In genomic region chr7:125783206-125783605, GRCm38 (mm10) we compare ENCODE assay signal across 11 mouse cellular contexts.
A peak's percentile ranks its signal among the peaks of the same experiment; 100 is the strongest.
DNase-seq lines count a peak whose midpoint lies in the region; ATAC-seq and TF ChIP-seq lines count a peak whose summit lies in the region.
"Had no signal": no experiment of that assay in that cellular context is flagged by ENCODE, and none has a peak within 500 bp of the region (broad histone marks: within the 10 kb centered on the region; RNA-seq: fewer than 3 reads in every experiment).

No protein-coding gene starts in this region.

- no peaks in the 10 kb centered on the region for H3K4me1 ChIP-seq in lung, embryonic 14.5 days (ENCODE audit: insufficient read depth)
- H3K4me1 ChIP-seq: heart, embryonic 12.5 days; neural tube, embryonic 12.5 days had no signal

- 82% methylated on average over 1 of the region's 1 CpGs for WGBS in lung, embryonic 14.5 days

- H3K27me3 ChIP-seq in lung, embryonic 14.5 days (ENCODE audit: insufficient read depth, low read length): no peaks in the 10 kb centered on the region
- H3K27me3 ChIP-seq: embryonic facial prominence, embryonic 15.5 days; heart, embryonic 12.5 days; neural tube, embryonic 12.5 days had no signal

- 0 out of 2 replicates have a peak, but pooled peaks cover 2% of the 10 kb centered on the region for H3K9me3 ChIP-seq in lung, embryonic 14.5 days (ENCODE audit: low read depth, low read length)
- H3K9me3 ChIP-seq: embryonic facial prominence, embryonic 15.5 days; heart, embryonic 12.5 days; neural tube, embryonic 12.5 days had no signal

- no peak overlapping the region for H3K4me3 ChIP-seq in lung, embryonic 14.5 days (ENCODE audit: low read depth, low read length)
- H3K4me3 ChIP-seq: embryonic facial prominence, embryonic 15.5 days; heart, embryonic 12.5 days; neural tube, embryonic 12.5 days had no signal

- DNase-seq in embryo, embryonic 10 days (ENCODE audit: low spot score): peak; percentile 39
- no peak for DNase-seq in embryo, embryonic 9.5 days (ENCODE audit: extremely low spot score)
- DNase-seq in lung, embryonic 14.5 days: peak; percentile 37
- DNase-seq in lung, postnatal 10 days: no peak
- DNase-seq in c-Kit-positive CD71-positive TER-119-positive erythroid progenitor cells, embryonic 14.5 days (ENCODE audit: low spot score): peak; percentile 16
- DNase-seq in thymus, postnatal 0 days (ENCODE audit: low spot score): peak; percentile 11
- no peak for DNase-seq in right cerebral cortex, postnatal 4 days
- no peak for DNase-seq in spleen, postnatal 14 days (ENCODE audit: low spot score in 2 of 2)

- ATAC-seq in lung, embryonic 14.5 days (ENCODE audit: insufficient read depth): no peak

- H3K4me2 ChIP-seq in lung, embryonic 14.5 days: no peak overlapping the region
- H3K4me2 ChIP-seq: embryonic facial prominence, embryonic 15.5 days; heart, embryonic 12.5 days; neural tube, embryonic 12.5 days had no signal

- H3K27ac ChIP-seq in lung, embryonic 14.5 days (ENCODE audit: low read depth): no peak overlapping the region
- H3K27ac ChIP-seq: embryonic facial prominence, embryonic 15.5 days; neural tube, embryonic 12.5 days had no signal

- TF ChIP-seq CTCF in lung, embryonic 14.5 days (IDR thresholded peaks at IDR 0.05; ENCODE audit: low read depth): peak; percentile 51

- no peaks in the 10 kb centered on the region; the same call in 1 of the 2 replicates for H3K36me3 ChIP-seq in lung, embryonic 14.5 days (ENCODE audit: insufficient read depth)
- H3K36me3 ChIP-seq: embryonic facial prominence, embryonic 15.5 days had no signal

- no peak overlapping the region for H3K9ac ChIP-seq in lung, embryonic 14.5 days
- H3K9ac ChIP-seq: embryonic facial prominence, embryonic 15.5 days; heart, embryonic 12.5 days; neural tube, embryonic 12.5 days had no signal

Comparison
In these comparisons a context has a peak if more than half of its experiments do, and no peak if none do; other contexts are left out.
1. DNase-seq: peak in embryo, embryonic 10 days (single experiment), lung, embryonic 14.5 days (single experiment), c-Kit-positive CD71-positive TER-119-positive erythroid progenitor cells, embryonic 14.5 days (single experiment) and thymus, postnatal 0 days (single experiment); none in embryo, embryonic 9.5 days (single experiment), lung, postnatal 10 days (single experiment), right cerebral cortex, postnatal 4 days (single experiment) and spleen, postnatal 14 days (0 of 2).